Mouse (Mus musculus): ENCODE results near the gene Pbrm1.

DNA sequence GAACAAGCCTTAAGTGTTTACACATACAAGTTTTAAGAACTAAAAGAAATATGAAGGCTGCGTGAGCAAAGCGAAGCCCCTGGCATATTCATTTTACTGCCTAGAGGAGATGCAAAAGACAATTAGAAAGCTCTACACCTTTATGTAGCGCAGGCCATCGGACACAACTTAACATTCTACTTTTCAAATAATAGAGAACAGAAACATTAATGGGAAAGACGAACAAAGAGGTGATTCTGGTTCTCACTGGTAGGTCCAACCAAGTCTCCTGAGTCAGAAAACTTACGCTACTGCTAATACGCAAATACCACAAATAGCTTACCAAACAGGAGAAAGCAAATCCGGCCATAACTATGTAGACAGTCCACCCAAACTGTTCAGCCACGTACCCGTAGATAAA, 18.6 kb upstream of the Pbrm1 start:
- TF ChIP-seq CTCF (IDR thresholded peaks at IDR 0.05; ENCODE audit: extremely low read depth, insufficient read depth, low read length) (no peak), POLR2A (IDR thresholded peaks at IDR 0.05; ENCODE audit: extremely low read depth, insufficient read depth, low read length) (no peak)
